Mouse (Mus musculus): Measurements from ENCODE around the gene Dnah9.

- TF ChIP-seq CTCF (IDR thresholded peaks at IDR 0.05; ENCODE audit: extremely low read depth, insufficient read depth, low read length) (no peak), POLR2A (IDR thresholded peaks at IDR 0.05; ENCODE audit: extremely low read depth, insufficient read depth, low read length) (no peak)
Observed at GRCm38 (mm10) chr11:66046594-66047193, 121.7 kb downstream of the Dnah9 start.

Data from cortical plate, adult 2 months (tissue).